Mouse (Mus musculus): ENCODE results near the gene Hist2h3c1.
"Not testable (repeated sequence)": the region's sequence is repeated elsewhere in the genome, so short reads cannot be mapped to it uniquely, and the experiment has no call there.

The Hist2h3c1 gene

GRCm38 (mm10) chr3:96284457-96284856 lies 38.0 kb downstream of the Hist2h3c1 start:
- peak; percentile 45 to 49 for DNase-seq (ENCODE audit: low spot score in 2 of 2)

DNA sequence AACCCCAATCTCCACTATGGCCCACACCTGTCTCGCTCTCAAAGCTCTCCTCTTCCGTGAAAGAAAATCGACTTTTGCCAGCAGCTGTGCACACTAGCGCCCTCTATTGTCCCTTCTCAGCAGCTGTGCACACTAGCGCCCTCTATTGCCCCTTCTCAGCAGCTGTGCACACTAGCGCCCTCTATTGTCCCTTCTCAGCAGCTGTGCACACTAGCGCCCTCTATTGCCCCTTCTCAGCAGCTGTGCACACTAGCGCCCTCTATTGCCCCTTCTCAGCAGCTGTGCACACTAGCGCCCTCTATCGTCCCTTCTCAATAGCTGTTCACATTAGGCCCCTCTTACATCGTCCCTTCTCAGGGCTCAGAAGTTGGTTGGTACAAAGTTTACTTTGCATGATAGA lies 40.8 kb downstream of the Hist2h3c1 start:
- not testable (repeated sequence) for DNase-seq (ENCODE audit: low spot score in 2 of 2)

DNA sequence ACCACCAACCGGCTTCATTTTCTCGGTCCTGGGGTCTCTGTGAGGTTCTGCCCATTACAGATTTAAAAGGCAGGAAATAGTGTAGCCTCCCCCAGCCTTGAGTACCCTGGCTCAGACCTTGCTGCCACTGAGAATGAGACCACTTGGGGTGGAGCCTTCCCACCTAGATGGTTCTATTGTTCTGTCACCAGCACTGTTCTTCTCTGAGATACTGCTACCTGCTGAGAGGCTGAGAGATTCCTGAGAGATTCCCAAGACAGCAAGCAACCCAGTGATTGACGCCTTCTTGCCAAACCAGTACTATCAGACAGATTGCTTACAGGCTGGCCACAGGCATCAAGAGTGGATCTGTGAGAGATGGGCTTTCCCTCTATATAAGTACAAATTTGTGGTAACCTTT lies 42.7 kb downstream of the Hist2h3c1 start:
- DNase-seq (ENCODE audit: low spot score in 2 of 2): no peak

DNA sequence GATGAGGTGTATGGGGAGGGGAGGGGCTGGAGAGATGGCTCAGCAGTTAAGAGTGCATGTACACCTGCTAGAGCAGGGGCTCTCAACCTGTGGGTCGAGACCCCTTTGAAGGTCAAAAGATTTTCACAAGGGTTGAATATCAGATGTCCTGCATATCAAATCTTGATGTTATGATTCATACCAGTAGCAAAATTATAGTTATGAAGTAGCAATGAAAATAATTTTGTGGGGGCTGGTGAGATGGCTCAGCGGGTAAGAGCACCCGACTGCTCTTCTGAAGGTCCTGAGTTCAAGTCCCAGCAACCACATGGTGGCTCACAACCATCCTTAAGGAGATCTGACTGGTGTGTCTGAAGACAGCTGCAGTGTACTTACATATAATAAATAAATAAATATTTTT lies 44.2 kb downstream of the Hist2h3c1 start:
- DNase-seq (ENCODE audit: low spot score in 2 of 2): not testable (repeated sequence)

- DNase-seq (ENCODE audit: low spot score in 2 of 2): no peak
Observed at GRCm38 (mm10) chr3:96292641-96293040, 46.2 kb downstream of the Hist2h3c1 start.

DNA sequence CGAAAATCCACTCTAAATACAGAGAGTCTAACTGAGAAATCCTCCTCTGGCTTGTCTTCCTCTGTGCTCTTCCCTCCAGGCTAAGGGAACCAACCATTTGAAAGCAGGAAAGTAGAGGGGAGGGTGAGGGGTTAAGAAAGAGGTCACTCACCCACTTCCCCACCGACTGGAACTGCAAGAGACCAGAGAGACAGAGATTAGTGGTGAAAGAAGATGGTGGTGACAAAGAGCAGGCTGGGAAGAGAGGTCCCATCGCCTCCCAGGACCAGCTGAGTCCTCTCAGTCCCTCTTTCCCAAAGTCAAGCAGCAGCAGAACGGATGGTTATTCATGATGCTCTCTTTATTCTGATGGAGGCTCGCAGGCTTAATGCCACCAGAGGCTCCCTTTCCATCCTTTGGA lies 46.9 kb downstream of the Hist2h3c1 start:
- no peak for DNase-seq (ENCODE audit: low spot score in 2 of 2)

GRCm38 (mm10) chr3:96293787-96294186 lies 47.3 kb downstream of the Hist2h3c1 start, which contains the start of gene Fcgr1:
Gene Fcgr1, minus strand, starts transcription at chr3:96293969.
- DNase-seq (ENCODE audit: low spot score in 2 of 2): no peak
